ENCODE assay signal across 11 mouse cellular contexts in the genomic region with DNA sequence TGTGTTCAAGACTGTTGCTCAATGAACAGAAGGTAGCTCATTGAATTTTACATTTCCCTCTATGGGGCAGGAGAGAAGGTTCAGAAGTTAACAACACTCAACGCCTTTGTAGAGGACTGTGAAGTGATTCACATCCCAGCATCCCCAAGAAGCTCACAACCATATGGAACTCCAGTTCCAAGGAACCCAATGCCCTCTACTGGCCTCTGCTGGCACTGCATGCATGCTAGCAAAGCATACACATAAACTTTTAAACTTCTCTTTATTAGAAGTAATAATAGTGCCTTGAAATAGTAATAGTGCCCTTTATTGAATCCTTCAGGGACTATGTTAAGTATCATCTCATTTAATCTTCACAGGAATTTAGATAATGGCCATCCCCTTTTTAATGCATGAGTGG. TPM values are rescaled to one million over a fixed set of nuclear protein-coding genes. Genes with fewer than 3 reads are reported as not detected.
DNase-seq lines count a peak whose midpoint lies in the region; TF ChIP-seq lines count a peak whose summit lies in the region.
"Had no signal": no experiment of that assay in that cellular context is flagged by ENCODE, and none has a peak within 500 bp of the region (broad histone marks: within the 10 kb centered on the region; RNA-seq: fewer than 3 reads in every experiment).

No protein-coding gene starts in this region.

- peak; percentile 71 for DNase-seq in heart, adult 11 months
- no peak for DNase-seq in heart, postnatal 4 days
- DNase-seq in lung, postnatal 14 days: peak; percentile 28
- DNase-seq in lung, postnatal 4 days: no peak
- peak; percentile 17 for DNase-seq in NIH3T3 (ENCODE audit: low read depth)
- DNase-seq in gastrocnemius, postnatal 10 days: no peak
- DNase-seq in frontal cortex, postnatal 10 days (ENCODE audit: low spot score in 2 of 2): no peak

- no peak overlapping the region for H3K4me3 ChIP-seq in small intestine, adult 2 months (ENCODE audit: low read depth, low read length)
- H3K4me3 ChIP-seq: forebrain, embryonic 12.5 days; neural tube, embryonic 13.5 days had no signal

- peaks cover 85% of the 10 kb centered on the region for H3K36me3 ChIP-seq in small intestine, adult 2 months (ENCODE audit: control insufficient read depth, insufficient read depth, low read length)
- H3K36me3 ChIP-seq: forebrain, embryonic 12.5 days; neural tube, embryonic 13.5 days had no signal

- H3K27me3 ChIP-seq in small intestine, adult 2 months (ENCODE audit: control insufficient read depth, insufficient read depth, low read length): no peaks in the 10 kb centered on the region
- H3K27me3 ChIP-seq: forebrain, embryonic 12.5 days; neural tube, embryonic 13.5 days had no signal

- no peak for TF ChIP-seq POLR2A in small intestine, adult 2 months (IDR thresholded peaks at IDR 0.05; ENCODE audit: low read depth, low read length)

- H3K4me1 ChIP-seq in small intestine, adult 2 months (ENCODE audit: control insufficient read depth, insufficient read depth, insufficient read length, low read length): peaks cover 9% of the 10 kb centered on the region; the same call in 1 of the 2 replicates
- H3K4me1 ChIP-seq: forebrain, embryonic 12.5 days; neural tube, embryonic 13.5 days had no signal

- WGBS in small intestine, adult 2 months: 93% methylated on average over 1 of the region's 1 CpGs

- no peak overlapping the region for H3K27ac ChIP-seq in small intestine, adult 2 months (ENCODE audit: insufficient read depth, low read depth, low read length)
- H3K27ac ChIP-seq: forebrain, embryonic 12.5 days; macrophage; neural tube, embryonic 13.5 days had no signal

- TF ChIP-seq CTCF in small intestine, adult 2 months (IDR thresholded peaks at IDR 0.05; ENCODE audit: extremely low read depth, insufficient read length, insufficient replicate concordance, low read depth, low read length): peak; percentile 48; the same call in 1 of the 2 replicates

RNA-seq across cellular contexts. Expression of a gene that starts 9.3 kb away (rescaled TPM):
- 1 to 10 TPM; 5.2 to 5.4 TPM for total RNA-seq in heart, postnatal 4 days (2021)
- 4.5 and 17.5 TPM in 2 replicates for polyA plus RNA-seq in small intestine, adult 2 months (2012; rRNA removed)
- total RNA-seq in gastrocnemius, postnatal 10 days (2021): 1 to 10 TPM; 3.6 to 4.5 TPM

Comparison
In these comparisons a context has a peak if more than half of its experiments do, and no peak if none do; other contexts are left out.
1. DNase-seq: peak in heart, adult 11 months (single experiment), lung, postnatal 14 days (single experiment) and NIH3T3 (single experiment); none in heart, postnatal 4 days (single experiment), lung, postnatal 4 days (0 of 2), gastrocnemius, postnatal 10 days (single experiment) and frontal cortex, postnatal 10 days (0 of 2).